Mouse (Mus musculus) lung, postnatal 25 days (tissue): ENCODE measurements around the gene Pbx1.

Experiments
- DNase-seq: peaks from one replicate; pipeline ENCODE4 v3.0.0; 2022; ENCODE audit warnings: low spot score

Pbx1 gene

GRCm38 (mm10) chr1:168228756-168229526 is 203.1 kb downstream of the Pbx1 start:
- DNase-seq, result no peak

DNA sequence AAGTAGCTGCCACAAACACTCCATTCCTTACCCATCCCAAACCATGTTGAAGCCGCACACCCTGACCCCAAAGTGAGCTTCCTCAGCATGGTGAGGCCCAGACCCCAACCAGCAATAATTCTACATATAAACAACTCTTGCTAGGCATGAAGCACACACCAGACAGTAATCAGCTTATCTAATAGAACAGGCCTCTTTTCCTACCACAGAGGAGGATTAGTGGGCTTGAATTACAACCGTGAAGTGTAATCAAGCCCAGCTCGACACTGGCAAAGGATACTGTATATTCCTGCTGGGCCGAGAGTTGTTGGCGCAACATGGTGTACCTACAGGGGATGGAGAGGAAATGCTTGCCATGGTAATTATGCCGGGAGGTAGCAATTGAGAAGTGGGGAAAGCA is 205.9 kb downstream of the Pbx1 start:
- DNase-seq, result no peak

DNA sequence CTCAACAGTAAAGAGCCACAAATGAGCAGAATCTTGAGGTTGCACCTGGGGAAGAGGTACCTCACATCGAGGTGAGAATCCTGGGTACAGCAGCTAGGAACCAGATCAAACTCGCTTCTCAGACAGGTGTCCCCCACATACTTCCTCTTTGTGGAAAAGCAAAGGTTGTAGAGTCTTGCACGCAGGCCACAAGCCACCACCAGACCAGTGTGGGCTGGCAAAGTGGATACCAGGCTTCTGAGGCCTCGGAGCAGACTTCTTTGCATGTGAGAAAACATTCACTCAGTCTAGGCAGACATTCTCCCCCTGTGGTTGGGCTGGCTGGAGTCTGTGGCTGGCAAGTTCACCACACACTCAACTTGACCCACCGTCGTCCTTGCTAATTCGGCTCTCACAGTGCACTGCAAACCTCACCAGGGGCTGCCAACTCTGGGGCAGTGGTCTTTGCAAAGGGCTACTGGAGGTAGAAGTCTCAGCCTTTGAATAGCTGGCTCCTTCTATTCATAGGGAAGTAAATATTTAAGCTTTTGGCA is 206.4 kb downstream of the Pbx1 start:
- no peak for DNase-seq

- no peak for DNase-seq
These were observed 207.9 kb downstream of the Pbx1 start for GRCm38 (mm10) chr1:168224218-168224617.

DNA sequence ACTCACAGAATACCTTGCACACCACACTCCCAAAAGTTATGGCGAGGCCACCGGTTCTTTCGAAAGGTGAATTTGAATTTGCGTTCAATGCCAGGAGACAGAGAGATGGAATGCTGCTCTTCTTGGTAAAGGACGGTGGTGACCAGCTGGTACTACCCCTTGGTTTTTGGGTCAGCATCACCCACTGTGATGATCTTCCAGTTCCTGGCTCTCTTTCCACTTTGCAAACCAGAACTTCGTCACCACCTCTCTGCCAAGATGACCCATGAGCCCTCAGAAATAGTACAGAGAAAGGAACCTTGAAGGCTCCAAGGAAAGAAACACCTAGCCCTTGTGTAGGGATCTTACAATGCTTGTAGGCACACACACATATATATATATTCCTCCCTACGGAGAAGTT is 209.3 kb downstream of the Pbx1 start:
- no peak for DNase-seq

GRCm38 (mm10) chr1:168221071-168221521 is 211.0 kb downstream of the Pbx1 start:
- DNase-seq, result peak; percentile 43

GRCm38 (mm10) chr1:168215896-168216747 is 215.9 kb downstream of the Pbx1 start:
- DNase-seq, result no peak

GRCm38 (mm10) chr1:168215468-168215867 is 216.6 kb downstream of the Pbx1 start:
- no peak for DNase-seq

- peak; percentile 59 for DNase-seq
These were observed 218.0 kb downstream of the Pbx1 start for GRCm38 (mm10) chr1:168214040-168214443.

DNA sequence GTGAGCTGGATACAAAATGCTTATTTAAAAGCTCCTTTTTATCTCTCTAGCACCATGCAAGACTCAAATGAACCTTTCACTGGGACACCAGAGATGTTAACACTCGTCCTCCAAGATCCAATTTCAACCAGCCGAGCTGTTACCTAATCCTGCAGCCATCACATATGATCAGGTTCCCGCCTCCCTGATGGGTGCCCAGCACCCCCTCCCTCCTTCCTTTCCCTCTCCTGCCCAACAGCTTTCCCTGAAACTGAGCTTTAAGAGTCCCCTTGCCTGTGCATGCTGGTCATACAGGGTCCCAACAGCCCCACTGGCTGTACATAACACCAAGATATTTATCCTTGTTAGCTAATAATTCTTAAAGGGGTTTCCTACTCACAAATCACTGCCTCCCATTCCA is 218.5 kb downstream of the Pbx1 start:
- DNase-seq, result no peak

GRCm38 (mm10) chr1:168210401-168210800 is 221.7 kb downstream of the Pbx1 start:
- DNase-seq, result no peak

DNA sequence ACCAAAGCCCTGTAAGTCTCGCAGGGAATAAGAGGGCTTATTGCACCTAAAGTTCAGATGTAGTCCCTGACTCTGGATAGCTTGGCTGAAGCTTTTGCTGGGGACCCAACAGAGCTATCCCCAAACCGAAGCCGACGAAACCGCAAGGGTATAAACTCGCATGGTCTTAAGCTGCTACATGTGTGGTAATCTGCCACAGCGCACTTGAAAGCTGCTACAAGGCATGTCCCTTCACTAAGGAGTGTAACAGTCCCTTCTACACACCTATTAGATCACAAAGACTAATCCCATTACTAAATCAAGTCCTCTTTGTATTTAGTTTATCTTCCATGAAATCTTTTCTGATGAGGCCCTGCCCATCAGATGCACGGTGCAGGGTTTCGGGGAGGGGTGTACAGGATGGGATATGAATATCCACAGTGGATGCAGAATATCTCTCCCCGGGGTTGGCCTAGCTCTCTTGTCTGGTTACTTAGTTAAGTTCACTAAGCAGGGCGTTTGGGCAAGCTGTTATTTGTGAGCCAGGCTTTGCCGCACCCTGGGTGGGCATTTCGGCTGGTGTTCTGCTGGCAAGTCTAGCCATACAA is 231.4 kb downstream of the Pbx1 start:
- DNase-seq, result no peak

- DNase-seq, result no peak
These were observed 233.8 kb downstream of the Pbx1 start for GRCm38 (mm10) chr1:168198276-168198675.

GRCm38 (mm10) chr1:168197908-168198258 is 234.2 kb downstream of the Pbx1 start:
- no peak for DNase-seq

DNA sequence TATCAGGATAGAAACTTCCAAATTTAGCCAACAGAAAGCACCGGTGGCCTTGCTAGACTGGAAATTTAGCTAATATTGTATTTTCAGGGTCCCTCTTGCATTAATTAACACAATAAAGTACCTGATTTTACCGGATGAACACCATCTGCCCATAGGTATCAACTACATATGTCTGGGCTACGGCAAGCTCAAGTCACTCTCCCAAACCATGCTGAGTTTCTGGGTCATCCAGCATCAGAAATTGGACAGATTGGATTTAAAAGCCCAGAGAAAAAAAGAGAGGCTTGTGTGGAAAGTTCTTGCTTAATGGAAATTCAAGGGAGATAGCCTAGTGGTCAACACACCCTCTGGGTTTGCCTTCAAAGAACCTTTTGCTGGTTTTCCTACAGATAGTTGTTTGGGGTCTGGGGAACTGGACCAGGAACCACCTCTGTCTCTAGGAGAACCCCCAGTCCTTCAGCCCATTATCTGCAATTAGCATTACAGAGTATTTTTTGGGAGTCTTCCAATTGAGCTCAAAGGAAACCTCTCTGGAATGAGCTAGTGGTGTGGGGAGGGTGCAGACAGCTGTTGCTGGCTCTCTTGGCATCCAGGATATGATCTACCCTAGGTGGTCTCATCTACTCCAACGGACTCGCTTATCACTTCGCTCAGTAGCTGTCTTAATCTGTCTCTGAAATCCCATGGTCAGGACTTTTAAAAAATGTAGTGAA is 234.7 kb downstream of the Pbx1 start:
- DNase-seq, result peak; percentile 14

DNA sequence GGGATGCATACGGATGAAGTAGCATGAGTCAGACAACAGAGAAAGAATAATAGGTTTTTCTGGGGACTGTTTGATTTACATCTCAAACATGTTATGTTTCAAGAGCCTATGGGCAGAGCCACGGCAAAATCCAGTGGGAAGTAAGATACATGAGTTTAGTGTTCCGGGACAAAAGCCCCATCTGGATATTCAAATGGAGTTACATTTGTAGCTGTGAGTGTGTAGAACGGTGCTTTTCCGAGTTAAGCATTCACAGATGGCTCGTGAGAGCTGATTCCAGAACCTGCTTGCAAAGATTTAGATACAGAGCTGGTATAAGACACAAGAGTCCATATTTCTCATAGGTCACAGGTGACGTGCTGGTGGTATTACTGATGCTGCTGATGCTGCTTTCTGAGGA is 238.7 kb downstream of the Pbx1 start:
- no peak for DNase-seq

DNA sequence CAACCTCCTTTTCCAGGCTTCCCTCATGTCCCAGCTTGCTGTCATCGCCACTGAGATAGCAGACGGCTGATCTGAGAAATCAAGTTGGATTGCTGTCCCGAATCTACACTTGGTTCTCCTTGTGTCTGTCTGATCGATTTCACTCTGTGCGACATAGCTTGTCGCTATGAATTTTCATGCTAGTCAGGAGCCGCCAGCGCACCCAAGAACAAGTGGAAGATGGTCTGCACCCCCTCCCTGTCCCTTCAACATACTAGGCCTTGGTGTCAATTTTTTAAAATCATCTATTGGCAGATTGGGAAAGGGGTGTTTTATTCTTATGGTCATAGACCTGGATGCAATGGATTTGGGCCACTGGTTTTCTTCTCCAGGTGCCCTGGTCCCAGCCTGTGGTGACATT is 249.3 kb downstream of the Pbx1 start:
- no peak for DNase-seq

GRCm38 (mm10) chr1:168180622-168181441 is 251.2 kb downstream of the Pbx1 start:
- DNase-seq, result peak; percentile 71

DNA sequence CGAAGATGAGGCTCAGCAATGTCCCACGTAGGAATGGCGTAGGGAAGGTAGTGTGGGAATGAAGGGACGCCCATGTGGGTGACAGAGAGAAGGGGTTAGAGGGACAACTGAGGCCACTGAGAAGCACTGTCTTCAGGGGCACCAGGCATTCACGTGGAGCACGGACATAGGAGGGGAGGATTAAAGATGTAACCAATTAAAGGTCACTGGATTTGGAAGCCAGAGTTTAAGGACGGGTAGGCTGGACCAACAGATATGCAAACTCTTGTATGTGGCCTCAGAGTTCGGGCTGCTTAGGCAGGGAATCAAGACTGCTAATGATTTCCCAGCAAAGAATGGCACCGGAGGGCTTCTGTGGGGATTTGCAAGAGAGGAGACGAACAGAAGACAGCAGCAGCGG is 252.4 kb downstream of the Pbx1 start:
- DNase-seq, result no peak

DNA sequence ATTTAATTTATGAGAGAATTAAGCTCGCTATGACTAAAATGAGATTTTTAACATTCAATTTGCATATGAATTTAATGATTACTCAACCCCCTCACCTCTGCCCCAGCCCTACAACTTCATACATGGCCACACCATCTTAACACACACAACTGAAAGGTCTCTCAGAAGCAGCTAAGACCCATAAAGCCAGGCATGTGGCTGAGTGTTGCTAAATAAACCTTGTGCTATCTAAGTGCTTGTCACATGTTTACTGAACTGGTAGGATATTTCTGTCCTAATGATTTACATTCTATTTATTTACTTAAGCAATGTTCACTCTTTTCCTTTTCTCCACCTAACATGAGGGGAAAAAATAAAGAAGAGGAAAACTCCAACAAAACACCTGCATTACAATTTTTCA is 253.5 kb downstream of the Pbx1 start:
- no peak for DNase-seq

GRCm38 (mm10) chr1:168175586-168175985 is 256.5 kb downstream of the Pbx1 start:
- no peak for DNase-seq
